Mouse (Mus musculus) kidney, embryonic 16.5 days (tissue): ENCODE measurements at regions not wholly inside any gene's neighbourhood (a gene's known extent, or its start where the extent isn't known, plus 50 kb on each side); places are given as distances from the start of the nearest gene placed in this dataset.

ENCODE experiments used
- ATAC-seq: fragments of 200-750 bp; cut with Nextera tagmentation; 2 replicates; pipeline ENCODE4 v1.8.0; 2017; ENCODE audit warnings: moderate TSS enrichment; ENCODE audit not compliant: low FRiP score, low TSS enrichment
- H3K27ac ChIP-seq: fragments of 300-500 bp; sonication (generic); 2 replicates; pipeline ENCODE4 v1.5.1; 2014; ENCODE audit warnings: low read length
- H3K27me3 ChIP-seq: fragments of 300-500 bp; sonication (generic); 2 replicates; pipeline ENCODE4 v1.6.1; 2014; ENCODE audit warnings: low read length, control low read depth, mixed read lengths; ENCODE audit not compliant: insufficient read depth
- H3K36me3 ChIP-seq: fragments of 300-500 bp; sonication (generic); 2 replicates; pipeline ENCODE4 v1.6.1; 2014; ENCODE audit warnings: low read length, control low read depth, mixed read lengths; ENCODE audit not compliant: insufficient read depth
- H3K4me1 ChIP-seq: fragments of 300-500 bp; sonication (generic); 2 replicates; pipeline ENCODE4 v1.6.1; 2014; ENCODE audit warnings: low read length, control low read depth, mixed read lengths; ENCODE audit not compliant: insufficient read depth
- H3K4me2 ChIP-seq: fragments of 300-500 bp; sonication (generic); replicated peaks from 2 replicates; pipeline ENCODE4 v1.6.1; 2014; ENCODE audit warnings: low read depth, low read length
- H3K4me3 ChIP-seq: fragments of 300-500 bp; sonication (generic); 2 replicates; pipeline ENCODE4 v1.5.1; 2014; ENCODE audit warnings: mild to moderate bottlenecking, low read length
- H3K9ac ChIP-seq: fragments of 300-500 bp; sonication (generic); replicated peaks from 2 replicates; pipeline ENCODE4 v1.6.1; 2014; ENCODE audit warnings: low read length
- H3K9me3 ChIP-seq: fragments of 300-500 bp; sonication (generic); 2 replicates; pipeline ENCODE4 v1.6.1; 2016; ENCODE audit warnings: low read length, control low read depth
- WGBS: fragments of 180-500 bp; shearing (Covaris S2); extraction: QIAGEN DNeasy Blood & Tissue Kit; methylation state at CpG from one replicate; pipeline ENCODE4 v1.1.7; 2014; 5-methylcytosine and 5-hydroxymethylcytosine counted together

DNA sequence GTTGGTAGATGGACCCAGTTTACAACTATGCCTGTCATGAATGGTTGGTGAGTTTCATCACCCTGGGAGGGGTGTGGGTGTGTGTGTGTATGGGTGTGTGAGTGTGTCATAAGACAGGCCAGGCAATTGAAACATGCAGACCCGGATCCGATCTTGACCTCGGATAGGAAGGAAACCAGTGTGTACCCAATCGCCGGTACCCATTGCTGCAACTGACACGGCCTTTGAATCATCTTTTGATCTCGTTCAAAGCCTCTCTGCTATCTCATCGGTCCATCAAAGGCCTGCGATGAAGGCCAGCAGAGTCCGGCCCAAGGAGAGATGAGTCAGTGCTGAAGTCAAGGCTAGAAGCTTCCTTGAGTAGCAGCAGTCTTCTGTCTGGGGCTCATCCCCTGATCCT lies 341.1 kb upstream of the Tbx3 start:
- no peak for ATAC-seq
- H3K4me3 ChIP-seq = no peak overlapping the region
- WGBS = 92% methylated on average over 10 of the region's 10 CpGs

DNA sequence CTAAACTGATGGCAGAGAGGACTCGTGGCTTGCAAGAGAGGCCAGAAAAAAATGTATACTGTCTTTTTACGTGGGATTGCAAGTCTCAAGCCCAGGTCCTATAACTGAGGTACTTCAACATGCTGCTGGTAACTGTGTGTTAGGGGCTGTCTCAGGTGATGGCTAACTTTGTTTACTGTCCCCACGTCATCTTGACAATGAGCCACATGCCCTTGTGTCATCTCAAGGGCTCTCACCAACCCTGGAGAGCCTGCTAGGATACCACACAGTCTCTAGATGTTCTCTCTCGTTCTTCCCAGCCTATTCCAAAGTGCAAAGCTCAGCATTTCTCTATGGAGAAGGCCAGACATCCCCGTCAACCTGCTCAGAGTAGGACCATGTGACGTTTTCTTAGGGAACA lies 340.6 kb upstream of the Tbx3 start:
- Histone ChIP-seq H3K9ac (no peak overlapping the region), H3K27me3 (no peaks in the 10 kb centered on the region), H3K4me2 (no peak overlapping the region), H3K9me3 (no peaks in the 10 kb centered on the region), H3K36me3 (no peaks in the 10 kb centered on the region), H3K27ac (no peak overlapping the region), H3K4me1 (no peaks in the 10 kb centered on the region), H3K4me3 (no peak overlapping the region)
- ATAC-seq = no peak
- 81% methylated on average over 6 of the region's 6 CpGs for WGBS

More for the DNA sequence above, 341.1 kb upstream of the Tbx3 start:
- Histone ChIP-seq H3K4me1 (no peaks in the 10 kb centered on the region), H3K27ac (no peak overlapping the region), H3K27me3 (no peaks in the 10 kb centered on the region), H3K4me2 (no peak overlapping the region), H3K9ac (no peak overlapping the region), H3K36me3 (no peaks in the 10 kb centered on the region), H3K9me3 (no peaks in the 10 kb centered on the region)

DNA sequence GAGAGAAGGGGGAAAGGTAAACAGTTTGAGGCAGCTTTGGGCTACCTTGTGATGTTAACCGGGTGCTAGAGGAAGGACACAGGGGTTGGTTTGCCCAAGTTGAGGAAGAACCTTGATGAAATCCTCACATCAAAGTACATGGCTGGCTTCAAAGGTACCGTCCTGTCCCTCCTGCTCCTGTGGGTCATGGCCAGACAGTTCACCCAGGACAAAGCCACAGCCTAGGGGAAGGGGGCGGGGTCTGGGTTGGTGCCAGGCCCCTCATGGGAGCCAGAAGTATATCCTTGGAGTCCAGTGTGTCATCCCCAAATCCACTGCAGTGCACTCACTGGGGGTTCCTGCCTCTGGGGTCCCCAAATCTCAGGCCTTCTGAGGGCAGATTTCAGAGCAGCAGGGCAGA lies 339.0 kb upstream of the Tbx3 start:
- Histone ChIP-seq H3K36me3 (no peaks in the 10 kb centered on the region), H3K4me1 (no peaks in the 10 kb centered on the region), H3K9me3 (no peaks in the 10 kb centered on the region), H3K4me3 (no peak overlapping the region), H3K27ac (no peak overlapping the region), H3K27me3 (0 out of 2 replicates have a peak, but pooled peaks cover 3% of the 10 kb centered on the region), H3K4me2 (no peak overlapping the region), H3K9ac (no peak overlapping the region)
- no peak for ATAC-seq
- WGBS = 60% methylated on average over 3 of the region's 3 CpGs

DNA sequence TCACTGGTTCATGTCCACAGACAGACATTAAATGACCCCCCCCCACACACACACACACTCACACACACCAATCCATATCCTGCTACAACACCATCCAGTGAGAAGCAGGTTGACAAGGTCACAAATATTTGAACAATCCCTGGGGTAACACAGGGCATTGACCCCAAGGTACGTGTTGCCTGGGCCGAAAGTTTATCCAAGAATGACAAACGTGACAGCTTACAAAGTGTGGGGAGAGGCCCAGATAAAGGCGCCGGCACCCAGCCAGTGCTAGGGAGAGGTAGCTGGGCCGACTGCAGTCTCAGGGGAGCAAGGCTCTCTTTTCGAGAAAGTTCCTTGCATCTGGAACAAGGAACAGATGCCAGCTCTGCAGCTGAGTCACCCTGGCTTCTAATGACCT lies 337.8 kb upstream of the Tbx3 start:
- ATAC-seq = no peak

DNA sequence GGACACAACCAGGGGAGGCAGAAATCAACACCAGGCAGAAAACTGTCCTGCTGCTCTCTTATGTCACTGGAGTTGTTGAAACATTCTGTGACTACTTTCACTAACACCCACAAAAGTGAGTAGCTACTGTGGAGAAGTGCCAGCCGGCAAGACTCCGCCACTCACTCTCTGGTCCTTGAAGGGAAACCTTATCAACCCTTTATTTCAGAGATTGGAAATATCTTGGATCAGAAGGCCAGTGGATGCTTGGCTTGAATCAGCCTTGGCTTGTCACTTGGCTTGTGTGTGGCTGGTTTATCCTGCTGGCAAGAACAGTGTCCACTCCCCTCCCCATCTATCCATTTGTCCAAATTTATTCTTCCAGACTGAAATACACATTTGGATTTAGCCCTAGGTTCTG lies 335.3 kb upstream of the Tbx3 start:
- H3K27me3 ChIP-seq = 0 out of 2 replicates have a peak, but pooled peaks cover 3% of the 10 kb centered on the region
- ATAC-seq = no peak
- WGBS = 94% methylated on average over 2 of the region's 2 CpGs
- no peak overlapping the region for H3K27ac ChIP-seq
- H3K4me3 ChIP-seq = no peak overlapping the region
- H3K4me1 ChIP-seq = no peaks in the 10 kb centered on the region
- H3K36me3 ChIP-seq = no peaks in the 10 kb centered on the region
- no peak overlapping the region for H3K4me2 ChIP-seq
- no peak overlapping the region for H3K9ac ChIP-seq
- no peaks in the 10 kb centered on the region for H3K9me3 ChIP-seq

More for the DNA sequence above, 337.8 kb upstream of the Tbx3 start:
- Histone ChIP-seq H3K4me3 (no peak overlapping the region), H3K4me1 (no peaks in the 10 kb centered on the region), H3K4me2 (no peak overlapping the region), H3K36me3 (no peaks in the 10 kb centered on the region), H3K9ac (no peak overlapping the region), H3K27me3 (0 out of 2 replicates have a peak, but pooled peaks cover 3% of the 10 kb centered on the region), H3K9me3 (no peaks in the 10 kb centered on the region), H3K27ac (no peak overlapping the region)
- 33% methylated on average over 7 of the region's 7 CpGs for WGBS

DNA sequence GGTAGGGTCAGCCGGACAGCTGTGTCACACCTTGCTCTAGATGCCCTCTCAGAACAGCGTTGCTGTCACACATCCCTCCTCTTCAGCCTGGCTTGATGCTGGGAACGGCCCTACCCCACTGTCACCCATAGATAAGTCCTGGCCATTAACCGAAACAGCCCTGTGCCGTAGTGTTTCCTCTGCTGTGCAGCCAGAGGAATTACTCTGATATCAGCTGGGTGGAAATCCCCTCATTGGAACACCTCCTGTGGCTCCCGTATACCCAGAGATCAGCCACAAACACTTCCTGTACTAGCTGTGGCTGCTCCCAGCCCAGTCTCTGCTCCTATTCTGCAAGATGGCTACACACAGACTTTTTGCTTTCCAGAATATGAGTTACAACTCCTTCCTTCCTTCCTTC lies 334.5 kb upstream of the Tbx3 start:
- H3K4me1 ChIP-seq = no peaks in the 10 kb centered on the region
- no peak overlapping the region for H3K4me2 ChIP-seq
- 0 out of 2 replicates have a peak, but pooled peaks cover 3% of the 10 kb centered on the region for H3K27me3 ChIP-seq
- no peak overlapping the region for H3K9ac ChIP-seq
- H3K4me3 ChIP-seq = no peak overlapping the region
- no peaks in the 10 kb centered on the region for H3K36me3 ChIP-seq
- no peak for ATAC-seq
- no peak overlapping the region for H3K27ac ChIP-seq
- no peaks in the 10 kb centered on the region for H3K9me3 ChIP-seq
- WGBS = 64% methylated on average over 6 of the region's 6 CpGs

DNA sequence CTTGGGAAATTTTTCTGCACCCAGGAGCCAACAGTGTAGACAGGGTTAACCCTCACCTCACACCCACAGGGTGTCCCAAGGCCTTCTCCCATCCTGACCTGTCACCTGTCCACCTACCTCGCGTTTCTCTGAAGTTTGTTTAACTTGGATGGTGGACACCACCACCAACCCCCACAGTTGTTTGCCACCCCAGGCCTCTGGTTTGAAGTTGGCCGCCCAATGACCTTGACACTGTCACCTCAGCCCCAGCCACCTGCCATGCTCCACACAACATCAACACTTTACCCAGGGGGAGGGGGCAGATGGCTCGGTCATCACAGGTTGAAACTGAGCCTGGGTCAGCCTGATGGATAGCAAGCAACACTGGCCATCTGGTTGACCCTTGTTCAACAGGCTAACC lies 332.7 kb upstream of the Tbx3 start:
- WGBS = 72% methylated on average over 4 of the region's 4 CpGs
- ATAC-seq = no peak
- 0 out of 2 replicates have a peak, but pooled peaks cover 3% of the 10 kb centered on the region for H3K27me3 ChIP-seq
- H3K4me2 ChIP-seq = no peak overlapping the region
- H3K4me3 ChIP-seq = no peak overlapping the region
- H3K9me3 ChIP-seq = no peaks in the 10 kb centered on the region
- H3K9ac ChIP-seq = no peak overlapping the region
- H3K4me1 ChIP-seq = no peaks in the 10 kb centered on the region
- no peak overlapping the region for H3K27ac ChIP-seq
- no peaks in the 10 kb centered on the region for H3K36me3 ChIP-seq

DNA sequence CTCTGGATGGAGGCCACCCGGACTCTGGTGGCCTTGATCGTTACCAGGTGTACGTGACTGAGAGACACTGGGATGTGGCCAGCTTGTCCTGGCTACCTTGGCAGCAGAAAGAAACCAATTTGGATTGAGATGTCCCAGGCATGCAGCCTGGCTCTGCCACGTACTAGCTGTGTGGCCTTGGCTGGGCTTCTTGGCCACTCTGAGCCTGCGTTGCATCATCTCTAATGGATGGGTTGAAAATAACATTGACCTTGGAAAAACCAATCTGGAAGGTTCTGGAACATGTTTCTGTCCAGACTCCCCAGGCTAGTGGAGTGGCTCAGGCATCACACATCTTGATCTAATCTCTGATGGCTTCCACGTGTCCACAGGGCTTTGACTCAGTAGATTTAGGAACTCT lies 331.8 kb upstream of the Tbx3 start:
- 0 out of 2 replicates have a peak, but pooled peaks cover 3% of the 10 kb centered on the region for H3K27me3 ChIP-seq
- WGBS = 97% methylated on average over 6 of the region's 6 CpGs
- no peak for ATAC-seq
- H3K4me1 ChIP-seq = no peaks in the 10 kb centered on the region
- no peak overlapping the region for H3K4me3 ChIP-seq
- no peaks in the 10 kb centered on the region for H3K36me3 ChIP-seq
- no peak overlapping the region for H3K4me2 ChIP-seq
- no peaks in the 10 kb centered on the region for H3K9me3 ChIP-seq
- H3K27ac ChIP-seq = no peak overlapping the region
- no peak overlapping the region for H3K9ac ChIP-seq

DNA sequence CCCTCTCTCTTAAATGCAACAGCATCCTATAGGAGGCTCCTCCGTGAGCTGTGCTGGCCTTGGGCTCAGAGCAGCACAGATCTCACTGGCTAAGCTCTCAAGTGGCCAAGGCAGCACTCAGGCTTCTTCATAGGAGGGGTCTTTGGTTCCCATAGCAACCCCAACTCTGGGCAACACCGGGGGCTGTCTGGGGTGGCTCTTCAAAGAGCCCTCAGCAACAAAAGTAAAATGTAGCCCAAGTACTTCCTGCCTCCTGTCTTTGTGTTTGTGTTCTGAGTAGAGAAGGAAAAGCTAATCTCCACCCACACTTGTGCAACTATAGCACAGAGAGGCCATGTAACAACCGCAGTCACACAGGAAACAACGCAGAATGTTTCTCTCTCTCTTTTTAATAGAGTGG lies 322.2 kb upstream of the Tbx3 start:
- H3K36me3 ChIP-seq = no peaks in the 10 kb centered on the region
- H3K4me1 ChIP-seq = no peaks in the 10 kb centered on the region
- H3K4me2 ChIP-seq = no peak overlapping the region
- H3K27ac ChIP-seq = no peak overlapping the region
- WGBS = 48% methylated on average over 4 of the region's 4 CpGs
- no peaks in the 10 kb centered on the region for H3K27me3 ChIP-seq
- H3K9ac ChIP-seq = no peak overlapping the region
- ATAC-seq = no peak
- no peaks in the 10 kb centered on the region for H3K9me3 ChIP-seq
- no peak overlapping the region for H3K4me3 ChIP-seq

DNA sequence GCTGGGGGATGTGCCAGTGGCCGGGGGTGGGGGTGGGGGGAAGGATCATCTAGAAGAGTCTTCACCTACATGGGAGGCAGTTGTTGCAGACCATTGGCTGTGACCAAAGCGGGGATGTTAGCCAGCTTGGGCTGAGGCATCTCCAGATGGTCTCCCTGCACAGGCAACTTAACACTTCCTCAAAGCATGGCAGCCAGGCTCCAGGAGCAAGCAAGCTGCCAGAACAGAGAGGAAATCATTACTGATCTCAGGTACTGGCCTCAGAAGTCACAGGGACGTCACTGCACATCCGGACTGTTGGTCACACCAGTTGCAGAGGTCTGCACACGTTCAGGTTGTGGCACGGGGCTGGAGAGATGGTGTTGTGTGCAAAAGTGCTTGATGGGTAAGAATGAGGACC lies 321.1 kb upstream of the Tbx3 start:
- no peak for ATAC-seq
- Histone ChIP-seq H3K36me3 (no peaks in the 10 kb centered on the region), H3K4me1 (no peaks in the 10 kb centered on the region), H3K4me2 (no peak overlapping the region), H3K27ac (no peak overlapping the region), H3K9ac (no peak overlapping the region), H3K27me3 (no peaks in the 10 kb centered on the region), H3K9me3 (no peaks in the 10 kb centered on the region), H3K4me3 (no peak overlapping the region)
- WGBS = 66% methylated on average over 6 of the region's 6 CpGs
